In genomic region chr16:85137348-85137747, GRCm38 (mm10) we compare ENCODE assay signal across 9 mouse cellular contexts. TPM values are rescaled to one million over a fixed set of nuclear protein-coding genes. Genes with fewer than 3 reads are reported as not detected.
A peak's percentile ranks its signal among the peaks of the same experiment; 100 is the strongest.
DNase-seq lines count a peak whose midpoint lies in the region; ATAC-seq and TF ChIP-seq lines count a peak whose summit lies in the region.
"Had no signal": no experiment of that assay in that cellular context is flagged by ENCODE, and none has a peak within 500 bp of the region (broad histone marks: within the 10 kb centered on the region; RNA-seq: fewer than 3 reads in every experiment).

No protein-coding gene starts in this region.

- H3K4me3 ChIP-seq in layer of hippocampus, adult 2 months, result no peak overlapping the region
- H3K4me3 ChIP-seq in stomach, postnatal 0 days (ENCODE audit: low read depth, low read length), result no peak overlapping the region
- no peak overlapping the region for H3K4me3 ChIP-seq in midbrain, embryonic 13.5 days (replicated peaks)
- no peak overlapping the region for H3K4me3 ChIP-seq in embryonic facial prominence, embryonic 10.5 days
- H3K4me3 ChIP-seq: limb, embryonic 10.5 days had no signal

- 57% methylated on average over 11 of the region's 11 CpGs for WGBS in stomach, postnatal 0 days
- 82% methylated on average over 11 of the region's 11 CpGs for WGBS in midbrain, embryonic 13.5 days
- WGBS in embryonic facial prominence, embryonic 10.5 days, result 85% methylated on average over 11 of the region's 11 CpGs

- TF ChIP-seq CTCF in layer of hippocampus, adult 2 months (conservative IDR thresholded peaks at IDR 0.05), result no peak
- no peak for TF ChIP-seq CTCF in stomach, postnatal 0 days (IDR thresholded peaks at IDR 0.05; ENCODE audit: low read depth)

- TF ChIP-seq EP300 in stomach, postnatal 0 days (optimal IDR thresholded peaks at IDR 0.05), result no peak

- no peaks in the 10 kb centered on the region; the same call in 1 of the 2 replicates for H3K27me3 ChIP-seq in stomach, postnatal 0 days (ENCODE audit: control insufficient read depth, insufficient read depth, low read length)
- H3K27me3 ChIP-seq in midbrain, embryonic 13.5 days, result no peaks in the 10 kb centered on the region
- no peaks in the 10 kb centered on the region for H3K27me3 ChIP-seq in embryonic facial prominence, embryonic 10.5 days (replicated peaks; ENCODE audit: low read depth, poor library complexity, severe bottlenecking)

- no peaks in the 10 kb centered on the region for H3K36me3 ChIP-seq in stomach, postnatal 0 days (ENCODE audit: control insufficient read depth, insufficient read depth, low read length)
- H3K36me3 ChIP-seq in midbrain, embryonic 13.5 days, result no peaks in the 10 kb centered on the region
- H3K36me3 ChIP-seq in embryonic facial prominence, embryonic 10.5 days (replicated peaks), result peaks cover 7% of the 10 kb centered on the region
- H3K36me3 ChIP-seq: limb, embryonic 10.5 days had no signal

- ATAC-seq in cerebellum, adult (ENCODE audit: insufficient number of reproducible peaks, low FRiP score, low TSS enrichment), result peak; percentile 43; the same call in 1 of the 2 replicates
- no peak for ATAC-seq in stomach, postnatal 0 days (ENCODE audit: low FRiP score, low TSS enrichment)
- no peak for ATAC-seq in midbrain, embryonic 13.5 days

- H3K27ac ChIP-seq in layer of hippocampus, adult 2 months, result peak overlapping the region; percentile 4; the same call in 1 of the 2 replicates
- 0 out of 2 replicates have a peak overlapping the region, but pooled peaks have one; percentile 13 for H3K27ac ChIP-seq in stomach, postnatal 0 days (replicated peaks)
- H3K27ac ChIP-seq in midbrain, embryonic 13.5 days, result no peak overlapping the region
- no peak overlapping the region for H3K27ac ChIP-seq in embryonic facial prominence, embryonic 10.5 days (replicated peaks)
- H3K27ac ChIP-seq: limb, embryonic 10.5 days had no signal

- H3K9ac ChIP-seq in stomach, postnatal 0 days (ENCODE audit: low read length), result no peak overlapping the region
- no peak overlapping the region for H3K9ac ChIP-seq in midbrain, embryonic 13.5 days (replicated peaks)

- H3K9me3 ChIP-seq in stomach, postnatal 0 days (ENCODE audit: control insufficient read depth, low read length), result no peaks in the 10 kb centered on the region
- no peaks in the 10 kb centered on the region for H3K9me3 ChIP-seq in midbrain, embryonic 13.5 days
- no peaks in the 10 kb centered on the region for H3K9me3 ChIP-seq in embryonic facial prominence, embryonic 10.5 days
- H3K9me3 ChIP-seq: limb, embryonic 10.5 days had no signal

- DNase-seq in cerebellum, postnatal 4 days (ENCODE audit: low spot score in 2 of 2), result no peak
- peak; percentile 28 for DNase-seq in lung, postnatal 10 days
- no peak for DNase-seq in lung, postnatal 14 days
- peak in 1 of 2 experiments; percentile 64 for DNase-seq in layer of hippocampus, adult 2 months (ENCODE audit: low spot score in 2 of 2)
- DNase-seq in stomach, postnatal 0 days (ENCODE audit: low spot score), result no peak
- no peak for DNase-seq in embryonic facial prominence, embryonic 10.5 days (ENCODE audit: low spot score)

- H3K4me2 ChIP-seq in stomach, postnatal 0 days (replicated peaks; ENCODE audit: low read depth), result no peak overlapping the region
- H3K4me2 ChIP-seq in midbrain, embryonic 13.5 days (replicated peaks), result no peak overlapping the region

- H3K4me1 ChIP-seq in stomach, postnatal 0 days (replicated peaks; ENCODE audit: control insufficient read depth, insufficient read depth), result peaks cover 8% of the 10 kb centered on the region
- peaks cover 19% of the 10 kb centered on the region for H3K4me1 ChIP-seq in midbrain, embryonic 13.5 days (replicated peaks)
- H3K4me1 ChIP-seq in embryonic facial prominence, embryonic 10.5 days, result peaks cover 49% of the 10 kb centered on the region

RNA-seq across cellular contexts. Expression of gene App, which starts 36.2 kb away (rescaled TPM):
- total RNA-seq in layer of hippocampus, adult 2 months (2021), result 1,000 to 10,000 TPM; 1,175 to 1,228 TPM
- polyA plus RNA-seq in stomach, postnatal 0 days (2015; fragmentation: Nextera tagmentation; extraction: Ambion mirVana), result 156 and 159 TPM in 2 replicates
- 257 and 271 TPM in 2 replicates for polyA plus RNA-seq in midbrain, embryonic 13.5 days (2015; fragmentation: Nextera tagmentation; extraction: Ambion mirVana)
- 116 TPM in 2 replicates for polyA plus RNA-seq in embryonic facial prominence, embryonic 10.5 days (2016; fragmentation: Nextera tagmentation; extraction: Ambion mirVana)

Comparison
In these comparisons a context has a peak if more than half of its experiments do, and no peak if none do; other contexts are left out.
1. H3K27ac ChIP-seq: peak in layer of hippocampus, adult 2 months (single experiment) and stomach, postnatal 0 days (single experiment); none in midbrain, embryonic 13.5 days (single experiment) and embryonic facial prominence, embryonic 10.5 days (single experiment).